Mouse (Mus musculus) retina, postnatal 7 days (tissue): Measurements from ENCODE around the gene Hnrnpd.

Experiments used
- DNase-seq: peaks from one replicate; pipeline ENCODE4 v3.0.0-alpha.2; 2012; ENCODE audit warnings: low read depth, low spot score

Gene Hnrnpd

DNA sequence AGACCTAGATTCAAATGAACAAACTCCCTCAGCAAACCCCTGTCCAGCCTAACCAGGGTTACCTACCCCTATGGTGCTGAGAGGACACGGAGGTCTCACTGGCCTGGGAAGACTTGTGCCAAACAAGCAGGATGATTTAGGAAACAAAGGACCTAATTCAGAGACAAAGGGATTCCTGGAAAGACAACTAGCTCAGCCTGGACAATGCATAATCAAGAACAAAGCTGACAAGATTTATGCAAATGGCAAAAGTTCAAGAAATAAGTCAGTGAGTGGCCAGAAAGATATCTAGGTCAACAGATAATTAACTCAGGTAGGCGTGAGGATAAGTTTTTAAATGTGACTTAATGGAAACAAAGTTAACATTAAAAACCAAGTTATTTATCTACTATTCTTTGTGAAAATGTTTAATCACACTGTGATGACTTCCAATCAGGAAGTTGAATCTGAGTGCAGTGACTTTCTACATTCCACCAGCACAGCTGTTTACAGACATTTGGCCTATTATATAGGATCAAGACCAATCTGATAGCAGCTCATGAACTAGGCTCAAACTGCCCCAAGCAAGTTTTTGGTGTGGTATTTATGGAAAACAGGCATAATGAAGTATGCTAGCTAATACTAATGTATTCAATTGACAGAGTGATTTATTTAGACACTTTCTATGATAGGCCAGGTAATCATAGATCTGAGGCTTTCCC is 19.4 kb downstream of the Hnrnpd start:
- DNase-seq = no peak

DNA sequence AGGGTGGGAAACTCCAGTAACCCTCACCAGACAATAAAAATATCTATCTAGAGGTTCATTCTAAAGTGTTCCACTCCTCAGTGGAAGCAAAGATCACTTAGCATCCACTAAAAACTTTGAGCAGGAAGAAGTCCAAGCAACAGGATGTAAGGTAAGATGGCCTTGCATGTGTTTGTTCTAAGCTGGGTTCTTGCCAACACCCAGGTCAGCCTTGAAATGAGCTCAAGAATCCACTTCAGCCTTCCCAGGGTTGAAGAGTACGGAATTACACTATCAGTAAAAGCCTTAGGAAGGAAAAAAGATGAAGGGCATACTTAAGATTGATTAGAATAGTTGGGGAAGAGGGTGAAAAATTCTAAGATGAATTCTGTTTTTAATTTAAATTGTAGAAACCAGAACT is 20.1 kb downstream of the Hnrnpd start:
- DNase-seq = no peak

DNA sequence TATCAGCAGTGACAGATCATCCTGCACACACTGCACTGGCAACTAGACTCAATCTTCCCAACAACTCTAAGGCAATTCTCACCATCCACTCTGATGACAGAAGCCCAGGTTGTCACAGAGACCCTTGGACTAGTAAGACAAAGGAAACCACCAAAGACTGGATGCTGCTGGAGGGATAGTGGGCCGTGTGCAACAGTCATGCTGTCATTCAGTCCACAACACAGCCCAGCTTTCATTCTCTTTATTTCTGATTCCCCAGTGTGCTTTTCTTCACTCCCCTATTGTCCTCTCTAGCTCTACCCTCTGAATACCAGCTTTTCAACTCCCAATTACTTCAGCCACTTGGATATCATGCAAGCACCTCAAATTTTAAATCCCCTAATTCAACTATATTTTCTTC is 24.9 kb downstream of the Hnrnpd start:
- DNase-seq = no peak

DNA sequence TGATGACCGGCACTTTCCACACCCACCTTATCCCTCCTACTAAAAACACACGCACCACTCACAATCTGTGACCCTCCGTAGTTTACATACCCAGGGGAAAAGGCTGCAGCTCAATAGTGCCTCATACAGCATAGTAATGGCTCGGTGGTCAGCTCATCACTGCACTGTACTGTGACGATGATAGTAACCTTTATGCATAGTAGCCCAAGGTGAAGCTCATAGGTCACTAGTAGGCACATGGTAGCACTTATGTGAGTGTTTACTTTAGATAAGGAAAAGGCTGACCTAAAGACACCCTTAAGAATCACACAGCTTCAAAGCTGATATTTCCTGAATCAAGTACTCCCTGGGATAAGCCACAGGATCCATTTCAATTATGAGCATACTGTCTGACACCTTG is 26.2 kb downstream of the Hnrnpd start:
- DNase-seq = no peak

DNA sequence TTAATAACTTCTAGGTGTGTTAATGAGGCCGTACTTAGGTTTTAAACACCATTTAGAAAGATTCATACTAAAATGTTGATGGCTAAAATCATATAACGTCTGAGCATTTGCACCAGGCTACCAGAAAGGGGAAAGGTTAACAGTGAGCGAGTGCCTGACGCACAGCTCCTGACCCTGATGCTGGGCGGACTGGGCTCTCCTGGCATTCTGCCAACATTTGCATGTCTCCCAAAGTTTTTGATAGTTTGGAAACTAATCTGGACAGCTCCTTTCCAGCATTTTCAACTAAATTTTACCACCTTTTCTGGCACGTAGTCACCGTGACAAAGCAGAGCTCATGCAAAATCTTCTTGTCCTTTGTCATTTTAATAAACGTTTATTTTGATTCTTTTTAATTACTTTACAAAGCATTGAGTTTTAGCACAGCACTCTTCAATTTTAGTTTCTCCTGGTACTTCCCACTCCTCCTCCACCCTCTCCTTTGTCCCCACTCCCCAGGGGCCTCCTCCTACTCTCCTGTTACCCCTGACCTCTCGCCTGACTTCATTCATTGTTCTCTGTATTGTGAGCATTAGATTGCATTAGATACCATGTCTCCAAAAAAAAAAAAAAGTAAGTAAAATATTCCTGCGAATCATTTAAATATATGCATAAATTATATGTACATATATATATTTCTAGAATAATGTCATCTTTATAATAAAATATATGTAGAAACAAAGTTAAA is 36.8 kb downstream of the Hnrnpd start:
- DNase-seq = no peak

DNA sequence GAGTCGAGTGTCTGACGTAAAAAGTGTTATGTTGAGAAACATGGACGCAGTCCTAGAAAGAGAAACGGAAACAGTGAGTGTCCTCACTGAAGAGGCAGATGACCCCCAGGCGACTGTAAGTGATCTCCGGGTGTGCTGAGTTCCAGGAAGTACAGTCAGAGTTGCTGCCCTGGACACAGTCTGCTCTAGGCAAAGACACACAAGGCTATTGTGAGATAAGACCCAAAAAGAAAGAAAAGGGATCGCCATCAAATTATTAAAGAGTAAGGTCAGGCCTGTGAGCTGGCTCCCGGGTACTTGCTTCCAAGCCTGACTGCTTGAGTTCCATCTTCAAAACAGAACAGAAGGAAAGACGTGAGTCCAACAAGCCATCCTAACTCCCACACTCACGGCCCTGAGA is 37.5 kb downstream of the Hnrnpd start:
- no peak for DNase-seq

DNA sequence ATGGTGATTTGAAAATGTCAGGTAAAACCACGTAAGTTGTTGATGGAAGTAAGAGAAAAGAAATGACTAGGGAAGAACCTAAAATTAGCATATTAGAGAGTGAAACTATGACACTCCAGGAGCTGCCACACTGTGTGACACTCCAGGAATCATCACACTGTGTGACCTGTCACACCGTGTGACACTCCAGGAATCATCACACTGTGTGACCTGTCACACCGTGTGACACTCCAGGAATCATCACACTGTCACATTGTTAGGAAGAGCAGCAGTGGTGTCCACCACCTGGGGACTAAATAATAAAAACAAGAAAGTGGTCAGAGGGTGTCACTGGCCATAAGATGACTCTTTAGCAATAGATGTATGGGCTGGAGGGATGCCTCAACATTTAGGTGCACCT is 39.3 kb downstream of the Hnrnpd start:
- DNase-seq = no peak

DNA sequence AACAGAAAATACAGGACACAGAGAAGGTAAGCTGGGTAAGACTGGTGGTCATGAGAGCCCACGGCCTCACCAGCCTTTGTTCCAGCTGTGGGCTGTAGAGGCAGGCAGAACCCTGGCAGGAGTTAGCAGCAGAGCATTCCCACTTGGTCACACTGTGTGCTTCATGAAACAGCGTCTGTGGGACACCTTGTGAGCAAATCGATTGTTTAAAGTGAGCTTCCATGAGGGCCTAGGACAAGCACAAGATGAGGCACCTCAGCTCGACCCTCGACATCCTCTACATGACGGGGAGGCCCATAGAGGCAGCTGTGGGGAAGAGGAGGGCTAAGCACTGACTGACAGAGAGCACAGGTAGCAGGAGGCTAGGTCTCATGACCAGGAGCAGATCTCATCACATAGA is 46.8 kb downstream of the Hnrnpd start:
- no peak for DNase-seq

DNA sequence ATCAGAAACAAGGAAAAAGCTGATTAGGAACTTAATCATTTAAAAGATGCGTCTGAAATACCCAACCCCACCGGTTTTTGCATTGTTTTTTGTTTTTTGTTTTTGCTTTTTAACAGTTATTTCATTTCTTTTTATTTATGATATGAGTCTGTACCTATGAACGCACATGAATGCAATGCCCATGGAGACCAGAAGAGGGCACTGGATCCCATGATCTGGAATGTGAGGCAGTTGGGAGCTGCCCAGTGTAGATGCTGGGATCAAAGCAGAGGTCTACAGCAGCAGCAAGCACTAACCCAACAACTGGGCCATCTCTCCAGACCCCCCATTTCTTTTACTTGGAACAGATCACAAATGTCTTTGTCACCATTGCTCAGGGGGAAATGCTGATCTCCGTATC is 50.8 kb downstream of the Hnrnpd start:
- DNase-seq = peak; percentile 32

DNA sequence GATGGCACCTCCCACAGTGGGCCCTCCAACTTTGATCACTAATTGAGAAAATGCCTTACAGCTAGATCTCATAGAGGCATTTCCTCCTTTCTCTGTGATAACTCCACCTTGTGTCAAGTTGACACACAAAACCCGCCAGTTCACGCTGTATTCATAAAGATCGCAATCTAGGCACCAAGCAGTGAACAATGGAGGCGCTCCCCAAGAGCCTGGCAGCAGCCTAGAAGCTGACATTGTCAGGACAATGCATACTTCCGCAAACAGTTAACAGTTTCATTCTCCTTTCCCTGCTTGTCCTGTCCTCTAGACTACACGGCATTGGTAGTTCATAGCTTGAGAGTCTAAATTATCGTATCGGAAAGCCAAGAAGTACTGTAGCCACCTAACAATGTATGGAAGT is 56.7 kb downstream of the Hnrnpd start:
- DNase-seq = no peak

DNA sequence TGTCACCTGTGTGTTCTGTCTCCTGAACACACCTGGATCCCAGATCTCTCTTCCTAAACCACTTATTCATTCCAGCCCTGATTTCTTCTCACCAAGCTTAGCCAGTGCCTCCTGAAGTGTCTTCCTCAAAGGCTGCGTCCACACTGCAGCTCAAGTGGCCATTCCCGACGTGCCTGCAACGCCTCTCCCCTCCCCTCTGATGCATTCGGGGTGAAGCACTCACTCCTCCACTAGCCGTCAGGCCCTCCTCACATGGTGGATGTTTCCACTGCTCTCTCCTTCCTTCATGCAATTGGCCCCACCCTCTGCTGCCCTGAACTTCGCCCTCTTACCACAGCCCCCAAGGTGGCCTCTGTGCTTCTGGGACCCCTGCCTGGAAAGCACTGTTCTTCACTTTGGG is 63.2 kb downstream of the Hnrnpd start:
- DNase-seq = no peak

DNA sequence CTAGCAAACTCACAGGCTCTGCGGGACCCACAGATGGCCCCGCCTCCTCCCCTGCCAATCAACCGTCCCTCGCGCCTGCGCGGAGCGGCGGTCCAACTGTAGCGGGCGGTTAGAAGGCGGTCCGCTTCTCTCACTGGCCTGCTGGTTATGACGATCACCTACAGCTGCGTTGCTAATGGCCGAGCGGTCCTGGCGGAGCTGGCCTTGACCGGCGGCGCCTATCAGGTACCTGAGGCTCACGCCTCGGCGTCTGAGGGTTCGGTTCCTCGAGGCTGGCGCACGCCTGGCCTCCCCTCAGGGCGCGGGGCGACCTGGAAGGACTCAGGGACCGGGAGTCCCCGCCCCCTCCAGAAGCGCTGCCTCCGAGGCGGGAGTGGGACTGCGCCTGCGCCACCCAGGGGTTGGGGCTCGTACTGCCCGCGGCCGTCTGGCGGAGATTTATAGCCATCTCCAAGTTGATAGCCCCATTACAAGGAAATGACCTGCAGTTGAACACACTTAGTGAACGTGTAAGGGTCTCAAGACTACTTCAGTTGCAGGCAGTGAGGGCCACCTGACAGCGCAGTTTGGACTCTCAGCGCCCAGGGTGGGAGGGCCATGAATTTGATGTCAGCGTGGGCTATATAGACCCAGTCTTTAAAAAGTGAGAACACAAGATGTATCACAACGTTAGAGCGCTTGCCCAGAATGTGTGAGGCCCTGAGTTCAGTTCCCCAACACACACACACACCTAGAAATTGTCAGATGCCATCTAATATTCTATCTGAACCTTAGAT is 72.4 kb downstream of the Hnrnpd start, which contains the start of gene Vamp9:
TSS of gene Vamp9 (plus strand) at position 74 of the 776 bp plus-strand sequence.
- peak; percentile 90 for DNase-seq
